Mouse (Mus musculus) right cerebral cortex, postnatal 36 days (tissue): Measurements from ENCODE around the gene Ogfrl1.
"Not testable (repeated sequence)": the region's sequence is repeated elsewhere in the genome, so short reads cannot be mapped to it uniquely, and the experiment has no call there.

Source experiments
- DNase-seq, 2 experiments: peaks; one replicate each; pipeline ENCODE4 v3.0.0; 2022; ENCODE audit warnings: low spot score in 2 of 2, mixed read lengths in 1 of 2

The Ogfrl1 gene

GRCm38 (mm10) chr1:23397623-23398022 lies at the start of gene Ogfrl1:
TSS of gene Ogfrl1 (minus strand) at chr1:23397772.
- DNase-seq, result no peak

- no peak for DNase-seq
Observed at GRCm38 (mm10) chr1:23445736-23446424, 48.3 kb upstream of the Ogfrl1 start.

GRCm38 (mm10) chr1:23433612-23434011 lies 36.0 kb upstream of the Ogfrl1 start:
- no peak for DNase-seq

- DNase-seq, result no peak
Observed at GRCm38 (mm10) chr1:23426447-23426846, 28.9 kb upstream of the Ogfrl1 start.

GRCm38 (mm10) chr1:23418941-23419340 lies 21.4 kb upstream of the Ogfrl1 start:
- no peak for DNase-seq

GRCm38 (mm10) chr1:23418059-23418458 lies 20.5 kb upstream of the Ogfrl1 start:
- DNase-seq, result no peak

GRCm38 (mm10) chr1:23417562-23417961 lies 20.0 kb upstream of the Ogfrl1 start:
- no peak for DNase-seq

GRCm38 (mm10) chr1:23411533-23411932 lies 14.0 kb upstream of the Ogfrl1 start:
- DNase-seq, result no peak

GRCm38 (mm10) chr1:23409960-23410359 lies 12.4 kb upstream of the Ogfrl1 start:
- peak; percentile 3 to 25 for DNase-seq

- no peak for DNase-seq
Observed at GRCm38 (mm10) chr1:23402401-23402800, 4.8 kb upstream of the Ogfrl1 start.

- no peak for DNase-seq
Observed at GRCm38 (mm10) chr1:23399552-23399951, 2.0 kb upstream of the Ogfrl1 start.

GRCm38 (mm10) chr1:23394356-23394755 lies 3.2 kb downstream of the Ogfrl1 start:
- DNase-seq, result not testable (repeated sequence)

- DNase-seq, result no peak
Observed at GRCm38 (mm10) chr1:23391744-23392143, 5.8 kb downstream of the Ogfrl1 start.

GRCm38 (mm10) chr1:23384326-23384725 lies 13.2 kb downstream of the Ogfrl1 start:
- no peak for DNase-seq

- DNase-seq, result peak; percentile 91
Observed at GRCm38 (mm10) chr1:23382806-23383653, 14.5 kb downstream of the Ogfrl1 start.

GRCm38 (mm10) chr1:23382461-23382805 lies 15.1 kb downstream of the Ogfrl1 start:
- no peak for DNase-seq

- no peak for DNase-seq
Observed at GRCm38 (mm10) chr1:23382037-23382436, 15.5 kb downstream of the Ogfrl1 start.

GRCm38 (mm10) chr1:23379911-23380740 lies 17.4 kb downstream of the Ogfrl1 start:
- DNase-seq, result peak; percentile 16 to 32

GRCm38 (mm10) chr1:23379321-23379720 lies 18.3 kb downstream of the Ogfrl1 start:
- no peak for DNase-seq

- no peak for DNase-seq
Observed at GRCm38 (mm10) chr1:23377572-23377971, 20.0 kb downstream of the Ogfrl1 start.

- DNase-seq, result no peak
Observed at GRCm38 (mm10) chr1:23374156-23374555, 23.4 kb downstream of the Ogfrl1 start.

GRCm38 (mm10) chr1:23365614-23366013 lies 32.0 kb downstream of the Ogfrl1 start:
- no peak for DNase-seq
